Mouse (Mus musculus) hindbrain, postnatal 0 days (tissue): ENCODE results near the gene Lsr. TPM values are rescaled to one million over a fixed set of nuclear protein-coding genes. Genes with fewer than 3 reads are reported as not detected.
A peak's percentile ranks its signal among the peaks of the same experiment; 100 is the strongest.

Experiments
- ATAC-seq: fragments of 200-750 bp; cut with Nextera tagmentation; 2 replicates; pipeline ENCODE4 v1.8.0; 2017; ENCODE audit warnings: mild to moderate bottlenecking, moderate TSS enrichment, moderate library complexity
- DNase-seq: peaks from one replicate; pipeline ENCODE4 v3.0.0-alpha.2; 2015; ENCODE audit warnings: low spot score
- H3K27ac ChIP-seq: fragments of 300-500 bp; sonication (generic); 2 replicates; pipeline ENCODE4 v1.5.1; 2014; ENCODE audit warnings: mild to moderate bottlenecking
- H3K27me3 ChIP-seq: fragments of 300-500 bp; sonication (generic); 2 replicates; pipeline ENCODE4 v1.6.1; 2014; ENCODE audit warnings: low read length, mixed read lengths; ENCODE audit not compliant: insufficient read depth
- H3K36me3 ChIP-seq: fragments of 300-500 bp; sonication (generic); 2 replicates; pipeline ENCODE4 v1.6.1; 2014; ENCODE audit warnings: low read length, mixed read lengths; ENCODE audit not compliant: insufficient read depth
- H3K4me1 ChIP-seq: fragments of 300-500 bp; sonication (generic); 2 replicates; pipeline ENCODE4 v1.6.1; 2014; ENCODE audit warnings: antibody characterized with exemption, low read length, mixed read lengths; ENCODE audit not compliant: insufficient read depth
- H3K4me2 ChIP-seq: fragments of 300-500 bp; sonication (generic); 2 replicates; pipeline ENCODE4 v1.6.1; 2014; ENCODE audit warnings: low read depth, mild to moderate bottlenecking, low read length, moderate library complexity, mixed read lengths
- H3K4me3 ChIP-seq: fragments of 300-500 bp; sonication (generic); 2 replicates; pipeline ENCODE4 v1.5.1; 2014; ENCODE audit warnings: low read length
- H3K9ac ChIP-seq: fragments of 300-500 bp; sonication (generic); replicated peaks from 2 replicates; pipeline ENCODE4 v1.6.1; 2014; ENCODE audit warnings: mild to moderate bottlenecking, low read length, moderate library complexity, mixed read lengths
- H3K9me3 ChIP-seq: fragments of 300-500 bp; sonication (generic); 2 replicates; pipeline ENCODE4 v1.6.1; 2016; ENCODE audit warnings: low read length, mixed read lengths
- CTCF ChIP-seq: IDR thresholded peaks from 2 replicates; pipeline ENCODE4 v1.5.1; 2016; ENCODE audit warnings: antibody characterized with exemption, control low read depth, low read depth
- WGBS: fragments of 180-500 bp; shearing (Covaris S2); extraction: QIAGEN DNeasy Blood & Tissue Kit; methylation state at CpG from one replicate; pipeline ENCODE4 v1.1.7; 2014; 5-methylcytosine and 5-hydroxymethylcytosine counted together
- polyA plus RNA-seq: library from polyadenylated mRNA; unstranded; fragments of >200 nt; fragmentation: Nextera tagmentation; extraction: Ambion mirVana; gene quantifications from 2 replicates; pipeline ENCODE4 v1.2.1, GENCODE M21; 2015
- total RNA-seq: library from RNA; depleted of rRNA; stranded (reverse); fragments of >200 nt; gene quantifications from 2 replicates; pipeline ENCODE4 v1.2.3, GENCODE M21; 2014; rRNA removed

Gene Lsr
- total RNA-seq (22.8 and 28.8 TPM in 2 replicates), polyA plus RNA-seq (25.3 and 25.5 TPM in 2 replicates)

DNA sequence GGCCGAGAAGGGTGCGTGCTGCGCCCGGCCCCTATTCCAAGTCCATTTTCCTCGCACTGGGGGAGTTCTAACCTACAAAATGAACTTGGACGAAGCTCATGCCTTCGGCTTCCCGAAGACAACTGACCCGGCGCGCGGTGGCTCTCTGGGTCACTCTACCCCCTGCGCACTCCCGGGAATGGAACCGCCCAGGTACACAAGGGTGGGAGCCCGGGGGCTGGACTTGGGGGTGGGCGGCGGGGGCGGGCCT lies at the start of gene Lsr:
Gene Lsr (minus strand): TSS at position 214 of the 250 bp plus-strand sequence.
- no peak for DNase-seq
- 1% methylated on average over 19 of the region's 19 CpGs for WGBS
- peak within 1 kb of the TSS; percentile 35 for H3K4me3 ChIP-seq
- no peaks in the 10 kb centered on the region for H3K4me1 ChIP-seq
- H3K27ac ChIP-seq: peak within 1 kb of the TSS; percentile 32; the same call in 1 of the 2 replicates
- H3K36me3 ChIP-seq: no peaks in the 10 kb centered on the region
- H3K27me3 ChIP-seq: peaks cover 11% of the 10 kb centered on the region
- no peaks in the 10 kb centered on the region for H3K9me3 ChIP-seq
- peak within 1 kb of the TSS; percentile 52 for H3K4me2 ChIP-seq
- H3K9ac ChIP-seq: peak within 1 kb of the TSS; percentile 28; the same call in 1 of the 2 replicates
- peak; percentile 55; the same call in 1 of the 2 replicates for ATAC-seq
- no peak for TF ChIP-seq CTCF

DNA sequence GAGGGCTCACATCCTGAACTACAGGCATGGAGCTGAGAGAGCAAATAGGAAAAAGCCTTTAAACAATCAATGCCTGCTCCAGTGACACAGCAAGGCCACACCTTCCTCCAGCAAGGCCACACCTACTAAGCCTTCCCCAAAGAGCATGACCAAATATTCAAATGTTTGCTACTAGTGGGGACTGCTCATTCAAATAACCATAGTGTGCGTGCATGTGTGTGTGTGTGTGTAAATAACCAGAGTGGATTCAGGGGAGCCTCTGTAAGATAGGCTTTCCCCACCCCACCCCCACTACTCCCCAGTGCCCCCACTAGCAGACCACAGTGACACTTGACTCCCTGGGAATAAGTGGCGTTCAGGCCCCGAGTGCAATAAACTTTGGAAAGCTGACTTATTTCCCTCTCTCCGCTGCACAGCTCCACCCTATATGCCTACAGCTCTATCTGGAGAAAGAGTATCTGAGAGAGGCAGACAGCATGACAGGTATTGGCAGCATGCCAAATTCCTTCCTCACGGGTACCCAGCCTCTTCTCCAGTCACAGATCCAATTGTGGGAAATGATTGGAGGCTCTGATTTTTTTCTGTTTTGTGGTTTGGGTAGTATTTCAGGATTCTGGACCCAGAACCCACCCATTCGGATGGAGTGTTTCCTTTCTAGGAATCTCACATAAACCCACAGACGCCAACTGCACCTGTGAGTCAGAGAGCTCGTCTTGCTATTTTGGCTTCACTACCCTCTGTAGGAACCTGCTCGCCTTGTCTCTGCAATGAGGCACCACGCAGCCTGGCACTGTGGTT lies 44.0 kb upstream of the Lsr start:
- no peaks in the 10 kb centered on the region for H3K36me3 ChIP-seq
- no peak overlapping the region for H3K27ac ChIP-seq
- WGBS: 47% methylated on average over 10 of the region's 10 CpGs
- no peak overlapping the region for H3K4me2 ChIP-seq
- H3K4me3 ChIP-seq: no peak overlapping the region
- DNase-seq: peak; percentile 41
- 0 out of 2 replicates have a peak, but pooled peaks have one; percentile 32 for ATAC-seq
- no peaks in the 10 kb centered on the region for H3K4me1 ChIP-seq
- no peaks in the 10 kb centered on the region for H3K9me3 ChIP-seq
- no peak overlapping the region for H3K9ac ChIP-seq
- TF ChIP-seq CTCF: no peak
- no peaks in the 10 kb centered on the region for H3K27me3 ChIP-seq

DNA sequence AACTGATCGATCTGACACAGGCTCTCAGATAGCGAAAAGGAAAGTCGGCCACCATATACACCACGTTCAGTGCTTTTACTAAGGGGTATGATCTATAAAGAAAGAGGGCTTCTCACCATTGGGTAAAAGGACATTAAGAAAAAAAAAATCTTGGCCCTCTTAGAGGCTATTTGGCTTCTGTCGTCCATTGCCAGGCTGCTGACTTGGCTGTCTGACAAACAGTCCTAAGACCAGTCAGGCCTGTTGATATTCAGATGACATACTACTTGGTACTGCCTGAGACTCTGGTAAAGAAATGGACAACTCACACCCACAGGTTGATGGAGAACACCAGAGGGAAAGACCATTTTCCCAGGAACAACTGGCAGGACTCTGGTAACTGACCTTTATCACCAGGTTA lies 39.7 kb upstream of the Lsr start:
- H3K27me3 ChIP-seq: no peaks in the 10 kb centered on the region
- TF ChIP-seq CTCF: no peak
- WGBS: 46% methylated on average over 5 of the region's 5 CpGs
- no peaks in the 10 kb centered on the region for H3K4me1 ChIP-seq
- no peaks in the 10 kb centered on the region for H3K36me3 ChIP-seq
- DNase-seq: peak; percentile 44
- no peaks in the 10 kb centered on the region for H3K9me3 ChIP-seq
- ATAC-seq: no peak
- no peak overlapping the region for H3K4me2 ChIP-seq
- no peak overlapping the region for H3K4me3 ChIP-seq
- no peak overlapping the region for H3K27ac ChIP-seq
- no peak overlapping the region for H3K9ac ChIP-seq

DNA sequence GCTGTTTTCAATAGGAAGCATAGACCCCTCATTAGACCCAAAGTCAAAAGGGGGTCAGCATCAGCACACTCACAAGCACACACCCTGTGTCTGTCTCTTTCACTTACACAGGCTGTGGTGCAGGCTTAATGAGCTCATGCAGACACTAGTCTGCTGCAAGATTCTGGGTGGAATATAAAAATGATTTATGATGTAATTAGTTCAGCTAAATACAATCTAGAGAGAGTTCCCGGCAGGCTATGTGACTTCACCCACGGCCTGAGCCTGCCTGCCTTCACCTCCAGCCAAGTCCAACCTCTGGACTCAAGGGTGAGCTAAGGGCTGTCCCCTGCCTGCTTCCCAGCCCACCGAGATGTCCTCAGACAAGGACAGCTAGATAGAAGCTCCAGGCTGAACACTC lies 35.6 kb upstream of the Lsr start:
- ATAC-seq: peak; percentile 27; the same call in 1 of the 2 replicates
- 74% methylated on average over 3 of the region's 3 CpGs for WGBS

DNA sequence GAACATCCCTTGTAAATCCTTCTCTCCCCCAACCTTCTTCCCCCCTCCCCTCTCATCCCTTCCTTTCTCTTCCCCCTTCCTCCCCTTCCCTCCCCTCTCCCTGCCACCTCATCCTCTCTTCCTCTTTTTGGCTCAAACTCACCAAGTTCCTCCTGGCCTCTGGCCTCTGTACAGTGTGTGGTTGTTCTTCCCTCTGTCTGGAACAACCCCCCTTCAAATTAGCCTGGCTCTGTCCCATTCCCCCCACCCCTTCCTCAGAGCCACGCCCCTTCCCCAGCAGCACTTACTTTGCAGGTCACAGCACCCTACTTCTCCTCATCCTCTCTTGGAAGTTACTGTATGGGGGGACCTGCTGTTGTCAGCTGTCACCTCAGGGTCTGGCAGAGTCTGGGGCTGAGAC lies 34.9 kb upstream of the Lsr start:
- Histone ChIP-seq H3K9ac (no peak overlapping the region), H3K27me3 (no peaks in the 10 kb centered on the region), H3K4me1 (no peaks in the 10 kb centered on the region), H3K4me2 (no peak overlapping the region), H3K9me3 (no peaks in the 10 kb centered on the region), H3K36me3 (no peaks in the 10 kb centered on the region), H3K4me3 (no peak overlapping the region), H3K27ac (no peak overlapping the region)
- WGBS: 60% methylated on average over 1 of the region's 1 CpGs
- no peak for DNase-seq
- no peak for TF ChIP-seq CTCF
- no peak for ATAC-seq

More for the DNA sequence above, 35.6 kb upstream of the Lsr start:
- Histone ChIP-seq H3K4me3 (no peak overlapping the region), H3K9ac (no peak overlapping the region), H3K27ac (no peak overlapping the region), H3K4me2 (no peak overlapping the region), H3K4me1 (no peaks in the 10 kb centered on the region), H3K36me3 (no peaks in the 10 kb centered on the region), H3K27me3 (no peaks in the 10 kb centered on the region), H3K9me3 (no peaks in the 10 kb centered on the region)
- TF ChIP-seq CTCF: no peak
- no peak for DNase-seq

DNA sequence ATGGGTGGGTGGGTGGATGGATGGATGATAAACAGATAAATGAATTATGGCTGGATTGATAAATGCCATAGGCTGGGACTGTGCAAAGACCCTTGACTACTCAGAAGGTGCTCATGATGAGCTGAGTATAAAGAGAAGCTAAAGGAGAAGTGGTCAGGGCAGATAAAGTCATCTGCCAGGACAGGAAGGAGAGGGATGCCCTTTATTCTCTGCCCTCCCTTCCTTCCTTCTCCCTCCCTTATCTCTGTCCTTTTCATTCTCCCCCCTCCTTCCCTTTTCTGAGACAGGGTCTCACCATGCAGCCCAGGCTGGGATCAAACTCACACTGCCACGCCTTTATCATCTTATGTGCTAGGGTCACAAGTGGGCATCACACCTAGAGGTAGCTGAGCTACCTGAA lies 34.5 kb upstream of the Lsr start:
- no peak for ATAC-seq
- no peak for DNase-seq
- Histone ChIP-seq H3K27me3 (no peaks in the 10 kb centered on the region), H3K9ac (no peak overlapping the region), H3K4me2 (no peak overlapping the region), H3K4me3 (no peak overlapping the region), H3K4me1 (no peaks in the 10 kb centered on the region), H3K9me3 (no peaks in the 10 kb centered on the region), H3K27ac (no peak overlapping the region), H3K36me3 (no peaks in the 10 kb centered on the region)
- TF ChIP-seq CTCF: no peak
- whole genome bisulfite sequencing: 100% methylated on average over 1 of the region's 1 CpGs

DNA sequence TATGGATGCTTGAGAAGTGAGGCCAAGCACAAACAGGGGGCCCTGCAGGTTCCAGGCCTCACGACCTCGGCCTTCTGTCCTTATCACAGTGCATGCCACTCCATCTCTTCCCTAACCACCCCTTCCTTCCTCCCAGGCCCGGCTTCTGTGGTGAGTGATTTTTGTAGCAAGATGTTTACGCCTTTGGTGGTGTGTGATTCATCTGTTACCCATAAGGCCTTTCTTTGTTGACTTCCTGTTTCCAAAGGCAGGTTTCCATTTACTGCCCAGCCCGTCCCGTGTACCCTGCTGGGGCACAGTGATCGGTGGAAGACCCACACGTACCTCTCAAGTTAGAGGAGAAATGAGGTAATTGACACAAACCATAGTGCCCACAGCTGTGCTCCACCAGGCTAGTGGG lies 29.4 kb upstream of the Lsr start:
- no peak for TF ChIP-seq CTCF

More for the DNA sequence above, 29.4 kb upstream of the Lsr start:
- H3K4me1 ChIP-seq: no peaks in the 10 kb centered on the region
- no peaks in the 10 kb centered on the region for H3K36me3 ChIP-seq
- ATAC-seq (no peak), DNase-seq (no peak)
- H3K4me3 ChIP-seq: no peak overlapping the region
- WGBS: 88% methylated on average over 8 of the region's 8 CpGs
- H3K9ac ChIP-seq: no peak overlapping the region
- H3K27me3 ChIP-seq: no peaks in the 10 kb centered on the region
- H3K9me3 ChIP-seq: no peaks in the 10 kb centered on the region
- no peak overlapping the region for H3K4me2 ChIP-seq
- H3K27ac ChIP-seq: no peak overlapping the region
